Mouse (Mus musculus) liver, embryonic 12.5 days (tissue): ENCODE results near the gene Ttc28. TPM values are rescaled to one million over a fixed set of nuclear protein-coding genes. Genes with fewer than 3 reads are reported as not detected.

ENCODE experiments used
- ATAC-seq: fragments of 200-750 bp; cut with Nextera tagmentation; 2 replicates; pipeline ENCODE4 v1.8.0; 2017; ENCODE audit warnings: moderate number of reproducible peaks, mild to moderate bottlenecking, moderate library complexity
- H3K27ac ChIP-seq: fragments of 300-500 bp; sonication (generic); 2 replicates; pipeline ENCODE4 v1.5.1; 2016; ENCODE audit warnings: mild to moderate bottlenecking
- H3K27me3 ChIP-seq: fragments of 300-500 bp; sonication (generic); replicated peaks from 2 replicates; pipeline ENCODE4 v1.6.1; 2016; ENCODE audit warnings: mild to moderate bottlenecking, moderate library complexity
- H3K36me3 ChIP-seq: fragments of 300-500 bp; sonication (generic); 2 replicates; pipeline ENCODE4 v1.6.1; 2016; ENCODE audit warnings: mild to moderate bottlenecking, moderate library complexity
- H3K4me1 ChIP-seq: fragments of 300-500 bp; sonication (generic); 2 replicates; pipeline ENCODE4 v1.6.1; 2016
- H3K4me2 ChIP-seq: fragments of 300-500 bp; sonication (generic); 2 replicates; pipeline ENCODE4 v1.6.1; 2016; ENCODE audit warnings: mild to moderate bottlenecking, moderate library complexity
- H3K4me3 ChIP-seq: fragments of 300-500 bp; sonication (generic); 2 replicates; pipeline ENCODE4 v1.5.1; 2016; ENCODE audit warnings: mild to moderate bottlenecking, moderate library complexity
- H3K9ac ChIP-seq: fragments of 300-500 bp; sonication (generic); 2 replicates; pipeline ENCODE4 v1.6.1; 2016; ENCODE audit warnings: mild to moderate bottlenecking, moderate library complexity
- H3K9me3 ChIP-seq: fragments of 300-500 bp; sonication (generic); replicated peaks from 2 replicates; pipeline ENCODE4 v1.6.1; 2016; ENCODE audit warnings: mild to moderate bottlenecking, moderate library complexity
- WGBS: fragments of 180-500 bp; shearing (Covaris S2); methylation state at CpG from one replicate; pipeline ENCODE4 v1.1.7; 2016; ENCODE audit not compliant: insufficient replicate concordance; 5-methylcytosine and 5-hydroxymethylcytosine counted together
- polyA plus RNA-seq: library from polyadenylated mRNA; unstranded; fragments of >200 nt; fragmentation: Nextera tagmentation; extraction: Ambion mirVana; gene quantifications from 2 replicates; pipeline ENCODE4 v1.2.1, GENCODE M21; 2016

Gene Ttc28
- polyA plus RNA-seq, 1 experiment from 2014 or later = 1.8 TPM

GRCm38 (mm10) chr5:110890561-110890960, 11.0 kb downstream of the Ttc28 start:
- Histone ChIP-seq H3K9me3 (no peaks in the 10 kb centered on the region), H3K9ac (no peak overlapping the region), H3K4me2 (no peak overlapping the region), H3K36me3 (peaks cover 26% of the 10 kb centered on the region), H3K27ac (no peak overlapping the region), H3K27me3 (no peaks in the 10 kb centered on the region), H3K4me1 (no peaks in the 10 kb centered on the region), H3K4me3 (no peak overlapping the region)
- ATAC-seq = no peak
- WGBS = 79% methylated on average over 3 of the region's 3 CpGs

- Histone ChIP-seq H3K27me3 (no peaks in the 10 kb centered on the region), H3K4me1 (no peaks in the 10 kb centered on the region), H3K4me3 (no peak overlapping the region), H3K27ac (no peak overlapping the region), H3K9ac (no peak overlapping the region), H3K36me3 (peaks cover 26% of the 10 kb centered on the region), H3K9me3 (no peaks in the 10 kb centered on the region), H3K4me2 (no peak overlapping the region)
- WGBS = 54% methylated on average over 7 of the region's 7 CpGs
- no peak for ATAC-seq
Observed at GRCm38 (mm10) chr5:110897114-110897788, 17.6 kb downstream of the Ttc28 start.

- no peaks in the 10 kb centered on the region for H3K27me3 ChIP-seq
- no peaks in the 10 kb centered on the region for H3K4me1 ChIP-seq
- ATAC-seq = no peak
- H3K36me3 ChIP-seq = peaks cover 23% of the 10 kb centered on the region
- H3K4me2 ChIP-seq = no peak overlapping the region
- H3K9me3 ChIP-seq = no peaks in the 10 kb centered on the region
- no peak overlapping the region for H3K27ac ChIP-seq
- no peak overlapping the region for H3K9ac ChIP-seq
- 65% methylated on average over 7 of the region's 7 CpGs for WGBS
- H3K4me3 ChIP-seq = no peak overlapping the region
Observed at GRCm38 (mm10) chr5:110898169-110898568, 18.6 kb downstream of the Ttc28 start.

GRCm38 (mm10) chr5:110898785-110899184, 19.2 kb downstream of the Ttc28 start:
- no peak overlapping the region for H3K27ac ChIP-seq
- H3K4me2 ChIP-seq = no peak overlapping the region
- H3K36me3 ChIP-seq = peaks cover 17% of the 10 kb centered on the region
- WGBS = 68% methylated on average over 4 of the region's 4 CpGs
- H3K9me3 ChIP-seq = no peaks in the 10 kb centered on the region
- no peaks in the 10 kb centered on the region for H3K4me1 ChIP-seq
- H3K4me3 ChIP-seq = no peak overlapping the region
- no peaks in the 10 kb centered on the region for H3K27me3 ChIP-seq
- no peak overlapping the region for H3K9ac ChIP-seq
- ATAC-seq = no peak

GRCm38 (mm10) chr5:110900331-110900730, 20.7 kb downstream of the Ttc28 start:
- H3K27me3 ChIP-seq = no peaks in the 10 kb centered on the region
- H3K4me3 ChIP-seq = no peak overlapping the region
- no peak overlapping the region for H3K9ac ChIP-seq
- peaks cover 4% of the 10 kb centered on the region for H3K36me3 ChIP-seq
- no peak overlapping the region for H3K27ac ChIP-seq
- no peaks in the 10 kb centered on the region for H3K4me1 ChIP-seq
- ATAC-seq = no peak
- H3K9me3 ChIP-seq = no peaks in the 10 kb centered on the region
- H3K4me2 ChIP-seq = no peak overlapping the region

- no peak overlapping the region for H3K4me2 ChIP-seq
- H3K27me3 ChIP-seq = no peaks in the 10 kb centered on the region
- H3K27ac ChIP-seq = no peak overlapping the region
- H3K36me3 ChIP-seq = peaks cover 2% of the 10 kb centered on the region; the same call in 1 of the 2 replicates
- ATAC-seq = no peak
- no peaks in the 10 kb centered on the region for H3K9me3 ChIP-seq
- H3K4me1 ChIP-seq = peaks cover 9% of the 10 kb centered on the region
- WGBS = 78% methylated on average over 1 of the region's 1 CpGs
- no peak overlapping the region for H3K4me3 ChIP-seq
- H3K9ac ChIP-seq = no peak overlapping the region
Observed at GRCm38 (mm10) chr5:110906708-110907107, 27.1 kb downstream of the Ttc28 start.

- no peak overlapping the region for H3K9ac ChIP-seq
- H3K4me2 ChIP-seq = no peak overlapping the region
- no peak overlapping the region for H3K27ac ChIP-seq
- peaks cover 9% of the 10 kb centered on the region for H3K4me1 ChIP-seq
- no peaks in the 10 kb centered on the region for H3K27me3 ChIP-seq
- H3K9me3 ChIP-seq = no peaks in the 10 kb centered on the region
- no peak overlapping the region for H3K4me3 ChIP-seq
- H3K36me3 ChIP-seq = peaks cover 2% of the 10 kb centered on the region; the same call in 1 of the 2 replicates
- ATAC-seq = no peak
Observed at GRCm38 (mm10) chr5:110908879-110909278, 29.3 kb downstream of the Ttc28 start.

DNA sequence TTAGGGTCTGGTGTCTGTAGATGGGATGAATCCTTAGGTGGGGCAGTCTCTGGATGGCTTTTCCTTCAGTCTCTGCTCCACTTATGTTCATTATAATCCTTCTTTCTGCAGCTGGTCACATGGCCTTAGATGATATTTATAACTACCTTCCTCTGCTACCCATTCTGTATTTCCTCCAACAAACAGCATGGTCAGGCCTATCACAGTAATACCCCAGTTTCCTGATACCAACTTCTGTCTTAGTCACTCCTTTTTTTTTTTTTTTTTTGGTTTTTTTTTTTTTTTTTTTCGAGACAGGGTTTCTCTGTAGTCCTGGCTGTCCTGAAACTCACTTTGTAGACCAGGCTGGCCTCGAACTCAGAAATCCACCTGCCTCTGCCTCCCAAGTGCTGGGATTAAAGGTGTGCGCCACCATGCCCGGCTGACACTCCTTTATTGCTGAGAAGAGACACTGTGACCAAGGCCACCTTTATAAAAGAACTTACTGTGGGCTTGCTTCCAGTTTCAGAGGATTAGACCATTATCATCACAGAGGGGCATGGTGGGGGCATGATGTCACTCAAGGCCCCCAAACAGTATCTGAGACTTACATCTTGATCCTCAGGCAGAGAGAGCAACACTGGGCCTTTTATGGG, 30.5 kb downstream of the Ttc28 start:
- Histone ChIP-seq H3K4me2 (no peak overlapping the region), H3K27me3 (no peaks in the 10 kb centered on the region), H3K9ac (no peak overlapping the region), H3K4me1 (peaks cover 9% of the 10 kb centered on the region), H3K27ac (no peak overlapping the region), H3K9me3 (no peaks in the 10 kb centered on the region), H3K4me3 (no peak overlapping the region), H3K36me3 (peaks cover 2% of the 10 kb centered on the region; the same call in 1 of the 2 replicates)
- ATAC-seq = no peak
- WGBS = 71% methylated on average over 4 of the region's 4 CpGs

DNA sequence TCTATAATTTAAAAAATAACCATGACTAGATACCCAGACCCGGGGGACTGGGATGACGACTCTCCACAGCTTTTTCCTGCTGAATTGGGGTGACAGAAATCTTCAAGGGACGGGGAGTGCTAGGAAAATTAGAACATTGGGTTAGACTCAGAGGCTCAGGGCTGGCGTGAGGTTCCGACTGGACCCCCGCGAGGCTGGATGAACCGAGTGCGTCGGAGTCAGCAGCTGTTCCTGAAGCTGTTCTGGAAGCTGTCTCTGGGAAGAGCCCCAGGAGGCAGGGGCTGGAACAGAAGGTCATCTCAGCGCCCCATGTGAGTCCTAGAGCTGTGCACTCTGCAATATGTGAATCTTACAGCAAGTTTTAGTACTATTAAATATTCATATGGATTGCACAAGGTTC, 35.3 kb downstream of the Ttc28 start:
- Histone ChIP-seq H3K27ac (no peak overlapping the region), H3K36me3 (no peaks in the 10 kb centered on the region), H3K9me3 (no peaks in the 10 kb centered on the region), H3K4me1 (0 out of 2 replicates have a peak, but pooled peaks cover 3% of the 10 kb centered on the region), H3K4me3 (no peak overlapping the region), H3K4me2 (no peak overlapping the region), H3K9ac (no peak overlapping the region), H3K27me3 (no peaks in the 10 kb centered on the region)
- no peak for ATAC-seq
- WGBS = 75% methylated on average over 11 of the region's 11 CpGs

GRCm38 (mm10) chr5:110916241-110916640, 36.6 kb downstream of the Ttc28 start:
- Histone ChIP-seq H3K27ac (no peak overlapping the region), H3K36me3 (no peaks in the 10 kb centered on the region), H3K4me1 (no peaks in the 10 kb centered on the region), H3K4me2 (no peak overlapping the region), H3K9ac (no peak overlapping the region), H3K4me3 (no peak overlapping the region), H3K9me3 (no peaks in the 10 kb centered on the region), H3K27me3 (no peaks in the 10 kb centered on the region)
- WGBS = 73% methylated on average over 3 of the region's 3 CpGs
- no peak for ATAC-seq

DNA sequence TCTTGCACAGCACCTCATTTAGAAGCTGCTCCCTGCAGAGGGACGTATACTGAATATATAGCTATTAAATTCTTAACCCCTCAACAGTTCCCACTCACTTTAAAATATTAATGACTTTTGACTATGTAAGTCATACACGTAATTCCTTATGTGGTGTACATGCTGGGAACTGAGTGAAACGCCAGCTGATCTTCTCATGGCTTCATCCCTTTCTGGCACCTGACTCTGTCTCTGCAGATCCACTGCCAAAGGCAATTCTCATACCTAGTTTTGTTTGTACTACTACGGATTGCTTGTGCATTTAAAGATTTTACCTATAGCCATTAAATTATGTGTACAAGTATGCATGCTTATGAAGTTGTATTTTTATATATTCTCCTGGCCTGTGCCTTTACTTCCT, 39.9 kb downstream of the Ttc28 start:
- Histone ChIP-seq H3K9ac (no peak overlapping the region), H3K4me1 (no peaks in the 10 kb centered on the region), H3K27me3 (no peaks in the 10 kb centered on the region), H3K36me3 (no peaks in the 10 kb centered on the region), H3K4me2 (no peak overlapping the region), H3K9me3 (no peaks in the 10 kb centered on the region), H3K4me3 (no peak overlapping the region), H3K27ac (no peak overlapping the region)
- WGBS = 71% methylated on average over 4 of the region's 4 CpGs
- no peak for ATAC-seq

DNA sequence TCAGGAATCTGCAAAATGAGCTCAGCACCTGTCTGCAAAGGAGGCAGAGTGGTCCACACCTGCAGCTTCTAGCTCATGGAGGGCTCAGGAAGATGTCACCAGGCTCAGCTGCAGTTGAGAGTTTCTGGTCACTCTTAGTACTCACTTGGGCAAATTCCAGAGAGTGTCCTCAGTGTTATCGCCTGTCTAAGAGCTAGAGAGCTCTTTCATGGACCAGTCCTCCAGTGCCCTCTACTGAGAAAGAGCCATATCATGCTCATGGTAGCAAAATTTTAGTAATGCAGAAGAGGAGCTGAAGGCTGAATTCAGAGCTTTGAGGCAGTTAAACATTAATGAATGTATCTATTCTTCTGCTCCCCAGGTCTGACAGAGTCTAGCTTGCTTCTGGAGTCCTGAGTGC, 43.7 kb downstream of the Ttc28 start:
- 23% methylated on average over 1 of the region's 1 CpGs for WGBS
- no peaks in the 10 kb centered on the region for H3K36me3 ChIP-seq
- H3K4me2 ChIP-seq = no peak overlapping the region
- no peaks in the 10 kb centered on the region for H3K4me1 ChIP-seq
- 0 out of 2 replicates have a peak overlapping the region, but pooled peaks have one; percentile 4 for H3K9ac ChIP-seq
- no peak overlapping the region for H3K27ac ChIP-seq
- H3K4me3 ChIP-seq = no peak overlapping the region
- no peaks in the 10 kb centered on the region for H3K9me3 ChIP-seq
- no peaks in the 10 kb centered on the region for H3K27me3 ChIP-seq
- no peak for ATAC-seq

DNA sequence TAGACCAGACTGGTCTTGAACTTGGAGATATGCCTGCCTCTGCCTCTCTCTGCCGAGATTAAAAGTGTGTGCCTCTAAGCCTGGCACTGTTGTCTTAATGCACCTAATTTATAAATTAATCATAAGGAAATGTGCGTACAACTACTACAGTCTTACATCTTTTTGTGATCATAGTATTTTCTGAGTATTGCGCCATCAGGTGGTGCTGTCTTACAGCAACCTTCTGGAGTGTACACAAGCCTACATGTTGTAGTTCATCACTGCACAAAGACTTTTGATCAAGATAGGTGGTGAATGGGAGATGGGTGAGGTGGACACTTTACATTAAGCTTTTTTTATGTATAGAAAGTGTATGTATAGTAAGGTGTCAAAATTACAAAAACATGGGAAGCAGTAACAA, 45.0 kb downstream of the Ttc28 start:
- no peaks in the 10 kb centered on the region for H3K4me1 ChIP-seq
- 78% methylated on average over 3 of the region's 3 CpGs for WGBS
- H3K4me2 ChIP-seq = no peak overlapping the region
- no peaks in the 10 kb centered on the region for H3K36me3 ChIP-seq
- H3K9ac ChIP-seq = no peak overlapping the region
- no peak overlapping the region for H3K27ac ChIP-seq
- no peak for ATAC-seq
- no peaks in the 10 kb centered on the region for H3K27me3 ChIP-seq
- H3K9me3 ChIP-seq = no peaks in the 10 kb centered on the region
- H3K4me3 ChIP-seq = no peak overlapping the region
